Mouse (Mus musculus): ENCODE data around the gene Tspan11. TPM values are rescaled to one million over a fixed set of nuclear protein-coding genes. Genes with fewer than 3 reads are reported as not detected.

Gene Tspan11
- total RNA-seq, 2 experiments from 2014 or later = 12.7 to 14.0 TPM

DNA sequence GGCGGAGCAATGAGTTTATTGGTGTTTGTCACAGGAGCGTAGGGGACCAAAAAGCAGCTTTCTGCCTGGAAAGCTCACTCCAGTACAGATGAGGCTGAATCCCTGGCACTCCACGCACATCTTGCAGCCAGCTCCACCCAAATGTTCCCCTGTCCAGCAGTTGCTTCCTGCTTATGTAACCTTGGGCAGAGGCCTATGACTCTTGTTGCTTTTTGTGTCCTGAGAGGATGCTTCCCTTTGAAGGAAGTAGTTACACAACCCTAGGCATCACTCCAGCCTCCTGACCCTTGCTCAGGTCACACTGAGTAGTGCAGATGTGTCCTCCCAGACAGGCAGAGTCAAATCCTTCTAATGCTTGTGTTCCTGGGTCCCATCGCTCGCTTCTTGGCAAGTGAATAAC lies 46.5 kb downstream of the Tspan11 start:
- peak; percentile 37 for DNase-seq

DNA sequence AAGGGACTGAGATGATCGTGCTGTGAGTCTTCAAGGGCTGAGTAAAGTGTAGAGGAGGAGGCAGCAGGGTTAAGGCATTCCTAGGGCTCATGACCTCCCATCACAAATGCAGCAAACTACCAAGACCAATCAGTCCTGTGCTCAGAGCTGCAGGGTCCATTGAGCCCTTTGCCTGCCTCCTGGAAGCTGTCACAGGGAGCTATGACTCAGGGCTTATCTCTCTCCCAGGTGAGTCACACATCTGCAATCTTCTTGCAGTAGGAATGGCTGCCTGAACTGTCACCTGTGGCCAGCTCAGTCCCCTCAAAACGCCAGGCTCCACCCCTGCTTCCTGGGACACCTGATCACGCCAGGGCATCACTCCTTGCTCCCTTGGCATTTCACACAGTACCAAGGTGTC lies 47.7 kb downstream of the Tspan11 start:
- no peak for DNase-seq

DNA sequence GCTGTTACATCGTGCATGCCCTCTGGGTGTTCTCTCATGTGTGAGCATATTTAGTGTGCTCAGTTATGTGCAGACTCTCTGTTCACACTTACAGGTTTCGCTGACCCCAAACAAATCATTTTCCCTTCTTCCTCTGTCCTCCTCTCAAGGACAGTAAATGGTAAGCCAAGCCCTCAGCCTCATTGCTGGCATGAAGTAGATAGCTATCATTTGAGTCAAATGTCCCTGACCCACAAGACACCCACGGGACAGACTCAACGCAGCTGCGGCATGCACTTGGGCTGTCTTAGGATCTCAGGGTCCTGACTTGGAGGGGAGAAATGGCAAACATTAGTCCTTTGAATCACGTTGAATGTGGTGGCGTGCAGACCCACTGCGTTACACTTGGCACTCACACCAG lies 55.0 kb downstream of the Tspan11 start:
- DNase-seq = no peak

DNA sequence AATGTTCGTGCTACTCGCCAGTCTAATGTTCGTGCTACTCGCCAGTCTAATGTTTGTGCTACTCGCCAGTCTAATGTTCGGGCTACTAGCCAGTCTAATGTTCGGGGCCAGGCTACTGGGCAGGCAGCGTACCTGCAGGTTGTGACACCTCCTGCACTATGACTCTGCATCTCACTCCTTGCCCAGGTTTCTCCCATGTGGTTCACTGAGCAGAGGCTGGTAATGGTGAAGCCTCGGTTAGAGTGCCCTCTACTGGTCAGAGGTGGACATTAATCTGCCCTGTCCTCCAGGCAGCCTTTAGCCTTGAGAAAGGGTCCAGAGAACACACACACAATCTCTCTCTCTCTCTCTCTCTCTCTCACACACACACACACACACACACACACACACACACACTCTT lies 58.3 kb downstream of the Tspan11 start:
- DNase-seq = peak; percentile 75

DNA sequence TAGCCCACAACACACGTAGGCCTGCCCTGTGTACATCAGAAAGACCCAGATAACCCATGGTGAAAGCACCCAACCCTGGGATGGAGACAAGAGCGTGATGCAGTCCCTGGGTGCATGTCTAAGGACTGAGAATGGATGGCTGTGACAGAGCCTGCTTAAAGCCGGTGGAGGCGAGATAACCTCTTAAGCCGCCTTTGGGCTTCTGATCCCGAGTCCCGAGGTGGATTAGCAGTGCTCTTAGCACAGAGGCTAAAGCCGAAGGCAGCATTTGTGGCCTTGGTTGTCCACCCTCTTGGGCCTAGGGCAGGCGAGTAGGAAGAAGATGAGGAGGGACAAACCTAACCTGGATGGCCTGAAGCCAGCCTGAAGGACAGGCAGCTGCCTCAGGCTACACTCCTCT lies 61.3 kb downstream of the Tspan11 start:
- DNase-seq = no peak

DNA sequence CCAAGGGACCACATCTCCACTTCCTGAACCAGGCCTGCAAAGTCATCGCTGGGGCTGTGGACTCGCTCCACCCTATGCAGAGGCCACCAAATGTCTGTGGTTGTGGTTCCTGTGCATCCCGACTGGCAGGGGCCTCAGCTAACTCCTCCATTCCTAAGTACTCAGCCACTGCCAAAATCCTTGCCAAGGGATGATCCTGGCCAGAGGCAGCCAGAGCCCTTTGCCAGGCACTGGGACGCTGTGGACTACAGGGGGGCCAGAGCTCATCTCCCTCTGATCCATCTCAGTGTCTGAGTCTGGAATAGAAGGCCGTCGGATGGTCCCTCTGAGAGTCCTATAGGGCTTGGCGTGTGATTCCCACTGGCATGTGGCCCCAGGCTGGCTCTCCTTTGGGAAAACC lies 62.5 kb downstream of the Tspan11 start:
- DNase-seq = no peak

DNA sequence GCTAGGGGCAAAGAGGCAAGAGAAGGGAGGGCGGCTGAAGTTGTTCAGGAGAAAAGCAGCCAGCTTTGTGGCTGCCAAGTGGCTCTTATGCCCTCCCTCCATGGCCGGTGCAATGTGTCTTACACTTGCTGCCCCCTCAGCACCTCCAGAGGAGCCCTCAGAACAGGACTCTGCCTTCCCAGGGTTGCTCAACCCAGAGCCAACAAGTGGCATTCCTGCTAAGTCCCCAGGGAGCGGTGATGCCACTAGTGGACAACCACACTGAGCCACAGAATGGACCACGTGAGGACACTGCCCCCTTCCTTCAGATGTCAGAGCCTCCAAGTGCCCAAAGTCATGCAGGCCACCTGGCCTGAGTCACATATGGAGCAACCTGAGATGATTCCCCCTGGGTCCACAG lies 65.7 kb downstream of the Tspan11 start:
- DNase-seq = no peak

DNA sequence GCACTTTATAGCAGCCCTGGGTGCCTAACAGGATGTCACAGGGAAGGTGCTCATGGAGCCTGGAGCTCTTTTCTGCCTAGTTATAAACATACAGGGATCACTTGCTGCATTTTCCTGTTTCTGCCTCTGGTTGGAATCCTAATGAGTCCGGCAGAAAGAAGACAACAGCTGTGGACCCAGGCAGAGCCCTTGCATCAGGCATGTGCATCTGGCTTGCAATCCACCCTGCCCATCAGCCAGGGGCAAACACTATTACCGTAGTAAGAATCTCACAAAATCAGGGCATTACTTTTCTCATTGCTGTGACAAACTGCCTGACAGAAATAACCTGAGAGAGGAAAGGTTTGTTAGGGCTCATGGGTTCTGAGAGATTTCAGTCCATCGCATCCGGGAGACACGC lies 68.8 kb downstream of the Tspan11 start:
- DNase-seq = no peak

DNA sequence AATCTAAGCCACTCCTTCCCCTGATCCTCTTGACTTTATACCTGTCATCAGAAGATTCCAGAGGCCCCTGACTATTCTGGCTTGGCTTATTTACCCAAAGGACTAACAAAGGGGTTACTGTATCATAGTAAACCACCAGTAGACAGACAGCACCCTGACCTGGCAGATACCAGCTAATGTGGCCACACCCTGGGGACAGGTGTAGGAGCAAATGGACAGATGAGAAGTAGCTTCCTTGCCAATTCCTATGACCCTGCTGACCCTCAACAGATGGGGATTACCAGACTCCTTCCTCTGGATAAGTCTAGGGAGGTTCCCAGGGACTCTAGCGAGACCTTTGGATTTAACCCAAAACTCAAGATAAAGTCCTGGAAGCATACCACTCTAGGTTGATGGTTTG lies 72.8 kb downstream of the Tspan11 start:
- no peak for DNase-seq

DNA sequence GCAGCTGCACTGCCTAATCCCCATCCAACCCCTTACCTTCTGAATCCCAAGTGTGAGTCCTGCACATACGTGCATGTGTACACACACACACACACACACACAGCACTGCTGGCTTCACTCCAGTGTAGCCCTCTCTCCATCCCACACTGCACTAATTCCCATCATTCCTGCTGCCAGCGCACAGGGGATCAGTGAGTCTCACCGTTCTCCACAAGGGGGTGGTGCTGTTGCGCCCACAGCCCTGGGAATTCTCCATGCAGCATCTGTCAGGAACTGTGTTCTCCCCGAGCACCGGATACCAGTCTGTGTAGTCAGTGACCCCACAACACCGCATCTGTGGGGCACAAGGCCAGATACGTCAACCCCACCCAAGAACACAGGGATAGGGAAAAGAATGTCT lies 78.1 kb downstream of the Tspan11 start:
- DNase-seq = no peak

DNA sequence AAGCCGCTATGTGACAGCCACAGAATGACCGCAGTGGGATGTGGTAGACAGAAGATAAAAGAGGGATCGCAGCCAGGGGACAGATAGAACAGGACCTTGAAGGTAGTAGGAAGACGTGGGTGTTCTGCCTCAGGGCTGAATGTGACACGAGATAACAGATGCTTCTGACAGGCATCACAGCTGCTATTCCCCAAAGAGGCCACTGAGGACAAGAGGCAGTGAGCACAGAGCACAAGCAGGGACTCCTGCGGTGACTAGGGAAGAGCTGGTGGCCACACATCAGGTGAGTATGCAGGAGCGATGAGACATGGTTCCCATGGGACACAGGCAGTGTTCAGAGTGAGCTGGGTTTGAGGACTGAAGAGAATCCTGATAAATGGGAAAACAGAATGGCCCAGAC lies 82.3 kb downstream of the Tspan11 start:
- no peak for DNase-seq

DNA sequence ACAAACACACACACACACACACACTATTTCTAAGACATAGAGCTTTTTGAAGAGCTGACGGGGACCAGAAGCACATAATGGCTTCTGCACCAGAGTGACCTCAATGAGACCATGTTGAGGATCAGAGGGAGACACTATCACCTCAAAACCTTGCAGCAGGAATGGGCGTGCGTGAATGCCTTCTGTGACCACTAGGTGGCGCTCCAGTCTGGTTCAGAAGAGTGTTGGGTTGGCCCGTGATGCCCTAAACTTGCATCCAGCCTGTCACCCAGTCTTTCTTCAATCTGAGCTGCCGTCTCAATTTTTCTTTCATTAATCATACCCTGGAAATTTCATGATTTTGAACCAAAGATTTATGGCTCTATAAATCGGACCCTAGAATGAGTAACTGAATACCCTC lies 82.7 kb downstream of the Tspan11 start:
- DNase-seq = peak; percentile 84

DNA sequence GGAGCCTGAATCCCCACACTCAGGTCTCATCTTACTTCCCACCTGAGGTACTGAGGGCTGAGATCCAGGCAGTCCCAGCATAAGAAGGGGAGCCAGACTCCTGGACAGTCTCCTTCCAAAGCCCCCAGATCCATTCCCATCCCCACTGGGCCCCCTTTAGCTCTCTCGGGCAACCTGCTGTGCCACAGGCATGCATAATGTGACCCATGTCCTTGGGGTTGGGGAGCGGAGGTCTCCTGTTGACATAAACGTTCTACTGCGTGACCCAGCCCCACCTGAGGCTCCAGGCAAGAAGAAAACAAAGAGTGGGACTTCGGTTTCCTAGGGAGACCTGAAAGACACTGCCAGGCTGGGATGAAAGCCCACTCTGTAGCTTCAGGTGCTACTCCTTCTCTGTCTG lies 83.5 kb downstream of the Tspan11 start:
- no peak for DNase-seq

DNA sequence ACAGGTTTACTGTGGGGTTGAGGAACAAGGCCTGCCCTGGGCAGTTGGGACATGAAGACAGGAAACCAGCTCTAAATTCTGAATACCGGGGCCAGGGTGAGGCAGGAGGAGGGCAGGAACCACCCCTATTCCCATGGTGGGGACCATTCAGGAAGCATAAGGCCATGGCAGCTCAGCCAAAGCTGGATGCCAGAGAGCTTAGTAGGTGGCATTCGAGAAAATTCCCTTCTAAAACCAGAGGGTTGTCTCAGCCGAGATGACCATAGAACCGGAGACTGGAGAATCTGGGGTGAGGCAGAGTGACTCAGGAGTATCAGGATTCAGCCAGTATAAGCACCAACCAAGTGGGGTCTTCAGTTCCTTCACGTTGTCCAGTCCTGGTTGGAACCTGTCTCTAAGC lies 84.5 kb downstream of the Tspan11 start:
- DNase-seq = no peak

DNA sequence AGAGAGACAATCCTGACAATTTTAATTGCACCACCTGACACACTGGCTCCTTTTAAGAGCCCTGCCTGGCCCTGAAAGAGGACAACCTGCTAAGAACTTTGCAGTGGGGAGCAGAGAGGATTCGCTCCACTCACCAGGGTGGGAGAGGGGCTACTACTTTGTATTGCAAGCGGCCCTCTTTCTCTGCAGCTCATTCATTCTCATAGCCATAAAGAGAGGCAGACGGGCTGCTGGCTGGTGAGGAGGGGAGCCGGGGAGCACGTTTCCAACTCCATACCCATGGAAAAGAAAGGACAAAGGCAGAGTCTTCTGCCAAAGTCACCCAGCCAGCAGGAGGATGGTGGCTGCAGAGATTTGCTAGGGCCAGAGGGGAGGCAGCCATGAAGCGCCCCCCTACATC lies 86.2 kb downstream of the Tspan11 start:
- DNase-seq = no peak

DNA sequence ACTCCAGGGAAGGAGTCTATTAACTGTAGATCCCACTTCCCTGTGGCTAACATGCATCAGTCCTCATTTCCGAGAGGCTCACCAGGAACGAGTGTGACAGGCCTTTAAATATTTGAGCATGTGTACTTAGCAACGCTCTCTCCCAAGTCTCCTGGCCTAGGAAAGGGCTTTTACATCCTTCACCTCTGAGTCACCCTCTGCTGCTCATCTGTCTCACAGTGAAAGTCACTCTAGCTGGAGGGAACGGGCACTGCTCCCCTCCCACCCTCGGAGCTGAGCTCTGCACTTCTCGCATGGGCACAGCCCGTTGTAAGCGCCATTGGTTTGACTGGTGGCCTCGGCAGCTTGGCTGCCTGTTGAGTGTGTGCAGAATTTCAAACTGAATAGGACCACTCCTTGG lies 86.6 kb downstream of the Tspan11 start:
- DNase-seq = no peak

DNA sequence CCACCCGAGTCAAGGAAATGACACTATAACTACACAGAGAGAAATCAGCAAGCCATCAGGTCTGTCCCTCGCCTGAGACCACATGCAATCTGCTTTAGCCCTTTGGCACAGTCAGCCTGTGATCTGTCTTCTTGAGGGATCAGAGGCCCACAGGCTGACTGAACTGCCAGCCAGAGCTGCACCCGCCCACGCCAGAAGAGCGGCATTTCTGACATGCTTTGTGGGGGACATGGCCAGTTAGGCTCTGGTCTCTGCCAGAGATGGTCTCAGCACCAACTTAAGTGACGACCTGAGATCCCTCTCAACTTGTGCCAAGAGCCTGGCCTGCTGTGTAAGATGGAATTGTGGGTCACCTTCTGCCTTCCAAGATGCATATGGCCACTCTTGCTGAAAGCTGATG lies 89.3 kb downstream of the Tspan11 start:
- no peak for DNase-seq

DNA sequence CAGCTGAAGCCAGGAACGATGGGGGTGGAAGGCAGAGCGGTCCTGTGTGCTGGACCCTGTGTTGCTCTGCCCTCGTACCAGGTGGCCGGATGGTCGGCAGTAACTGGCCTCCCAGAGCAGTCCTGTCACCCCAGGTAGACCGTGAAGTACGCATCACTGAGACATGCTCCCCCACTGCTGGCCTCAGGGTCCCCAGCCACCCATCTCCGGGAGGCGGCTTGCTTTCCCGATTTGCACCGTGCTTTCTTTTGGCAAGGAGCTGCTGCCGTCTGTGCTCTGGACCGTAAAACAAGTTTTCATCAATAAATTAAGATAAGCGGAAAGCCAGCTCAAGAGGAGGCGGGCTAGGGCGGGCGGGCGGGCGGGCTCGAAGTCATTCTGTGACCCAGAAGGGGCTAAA lies 91.6 kb downstream of the Tspan11 start:
- DNase-seq = no peak

DNA sequence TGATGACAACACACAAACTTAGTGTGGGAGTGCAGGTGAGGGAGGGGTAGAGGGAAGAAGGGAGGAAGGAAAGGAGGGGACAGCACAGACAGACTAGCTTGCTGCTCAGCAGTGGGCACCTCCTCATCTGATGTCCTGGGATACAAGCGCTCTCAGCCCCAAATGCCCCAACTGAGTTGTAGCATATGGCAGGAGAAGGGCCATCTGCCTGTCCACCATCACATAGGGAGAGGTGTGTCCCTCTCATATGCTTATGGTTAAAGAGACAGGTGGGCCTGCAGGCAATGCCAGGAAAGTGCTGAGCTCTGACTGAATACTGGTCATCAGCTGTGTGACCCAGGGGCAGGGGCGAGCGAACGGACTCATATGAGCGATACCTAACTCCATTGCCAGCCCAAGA lies 92.4 kb downstream of the Tspan11 start:
- DNase-seq = no peak

DNA sequence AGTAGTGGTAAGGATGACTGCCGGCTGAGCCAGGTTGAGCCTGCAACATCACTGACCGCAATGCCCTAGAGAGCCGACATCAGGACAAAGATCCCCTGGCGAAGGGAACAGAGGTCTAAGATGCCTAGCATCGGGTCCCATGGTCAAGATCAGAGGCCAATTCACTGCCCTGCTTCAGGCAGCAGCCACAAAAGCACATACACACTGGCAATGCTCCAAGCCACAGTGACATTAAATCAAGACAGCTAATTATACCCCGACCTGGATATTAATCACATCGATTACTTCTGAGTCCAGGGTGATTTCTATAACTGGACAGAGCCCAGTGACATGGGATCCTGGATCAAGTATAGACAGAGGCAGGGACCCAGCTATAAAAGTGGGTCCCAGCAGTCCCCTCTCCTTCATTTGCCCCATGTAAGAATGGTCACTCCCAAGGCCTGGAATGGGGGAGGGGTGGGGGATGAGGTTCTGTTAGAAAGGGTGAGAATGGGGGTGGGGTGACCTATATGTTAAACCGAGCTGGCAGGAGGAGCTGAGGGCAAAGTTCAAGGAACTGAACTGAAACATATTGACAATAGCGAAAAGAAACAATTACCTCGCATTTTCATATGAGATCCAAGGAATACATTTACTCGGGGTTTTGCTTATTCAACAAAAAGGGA lies 93.1 kb downstream of the Tspan11 start:
- DNase-seq = no peak

DNA sequence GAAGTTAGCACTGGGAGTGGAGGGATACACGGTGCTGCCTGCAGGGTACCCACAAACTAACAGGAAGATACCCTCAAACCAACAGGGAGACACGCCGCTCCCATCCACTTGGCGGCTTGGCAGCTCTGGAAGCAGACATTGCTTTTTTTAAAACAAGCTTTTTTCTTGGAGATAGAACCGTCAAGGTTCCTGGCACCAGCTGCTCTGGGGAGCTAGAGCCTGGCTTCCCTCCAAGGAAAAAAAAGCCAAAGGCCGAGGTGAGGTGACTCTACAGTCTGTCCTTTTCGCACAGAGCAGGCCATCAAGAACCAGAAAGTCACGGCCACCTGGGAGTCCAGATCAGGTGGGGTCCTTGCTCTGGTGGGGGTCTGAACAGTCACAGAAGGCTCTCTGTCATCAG lies 93.8 kb downstream of the Tspan11 start:
- DNase-seq = no peak

DNA sequence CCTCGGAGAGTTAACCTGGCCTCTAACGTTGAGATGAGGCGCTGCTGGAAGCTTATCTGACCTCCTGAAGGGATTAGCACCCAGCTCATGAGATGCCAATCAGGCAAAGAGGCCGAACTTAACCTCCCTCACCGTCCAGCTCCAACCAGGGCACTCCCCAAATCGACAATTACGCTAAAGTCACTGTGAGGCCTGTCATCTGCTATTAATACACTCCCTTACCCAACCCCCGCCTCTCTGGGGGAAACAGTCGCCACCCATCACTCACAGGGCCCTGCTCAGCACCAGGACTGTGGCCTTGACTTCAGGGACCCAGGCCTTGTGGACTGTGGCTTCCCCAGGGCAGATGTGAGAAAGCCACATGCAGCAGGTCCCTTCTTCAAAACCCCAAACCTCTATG lies 99.0 kb downstream of the Tspan11 start:
- DNase-seq = no peak

DNA sequence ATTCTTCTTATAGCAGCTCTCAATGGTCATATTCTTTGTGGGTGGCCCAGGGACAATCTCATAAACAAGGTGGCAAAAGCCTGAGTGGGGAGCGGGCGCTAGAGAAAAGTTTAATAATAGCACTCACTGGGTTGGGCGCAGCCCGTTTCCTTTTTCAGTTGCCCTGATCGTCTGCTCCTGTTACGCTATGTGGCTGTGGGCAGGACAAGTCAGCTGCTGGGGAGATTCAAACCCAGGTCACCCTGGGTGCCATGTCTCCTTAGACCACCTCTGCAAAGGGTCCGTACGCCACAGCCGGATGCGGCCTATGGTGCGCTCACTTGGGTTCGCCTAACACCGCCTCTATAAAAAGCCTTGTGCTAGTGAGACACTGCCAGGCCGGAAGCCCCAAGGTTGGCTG lies 100.0 kb downstream of the Tspan11 start:
- DNase-seq = no peak

DNA sequence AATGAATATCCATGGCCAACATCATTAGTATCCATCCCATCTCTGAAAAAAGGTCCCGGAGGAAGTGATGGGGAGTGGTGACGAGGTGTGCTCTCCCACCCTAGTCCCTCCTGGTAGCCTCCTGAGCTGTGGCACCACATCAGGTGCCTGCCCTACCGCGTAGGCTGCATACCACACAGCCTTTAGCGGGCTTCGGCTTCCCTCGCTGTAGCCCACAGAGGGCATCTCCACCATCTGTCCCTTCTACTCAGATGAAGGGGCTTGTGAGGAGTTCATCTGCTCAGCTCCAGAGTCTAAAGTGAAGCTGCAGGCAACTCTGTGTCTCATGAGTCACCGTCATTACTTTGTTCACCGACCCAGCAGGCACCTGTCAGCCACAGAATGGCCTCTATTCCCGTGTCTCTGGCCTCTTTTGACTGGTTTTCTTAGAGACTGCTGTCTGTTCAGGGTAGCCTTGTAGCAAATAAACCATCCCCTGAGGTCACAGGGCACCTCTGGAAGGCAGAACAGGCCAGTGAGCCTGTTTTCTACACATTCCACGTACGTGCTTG lies 101.6 kb downstream of the Tspan11 start:
- no peak for DNase-seq

Measured in gastrocnemius, postnatal 10 days (tissue).